Mouse (Mus musculus) T-cell, adult 2 months (primary cell): ENCODE results near the gene Foxk2.
A peak's percentile ranks its signal among the peaks of the same experiment; 100 is the strongest.

Experiments
- DNase-seq: peaks from one replicate; pipeline ENCODE4 v3.0.0; 2022; ENCODE audit warnings: low spot score

Gene Foxk2

GRCm38 (mm10) chr11:121259160-121260100, at the start of gene Foxk2:
Gene Foxk2, plus strand, starts transcription at chr11:121259990.
- peak; percentile 89 for DNase-seq

DNA sequence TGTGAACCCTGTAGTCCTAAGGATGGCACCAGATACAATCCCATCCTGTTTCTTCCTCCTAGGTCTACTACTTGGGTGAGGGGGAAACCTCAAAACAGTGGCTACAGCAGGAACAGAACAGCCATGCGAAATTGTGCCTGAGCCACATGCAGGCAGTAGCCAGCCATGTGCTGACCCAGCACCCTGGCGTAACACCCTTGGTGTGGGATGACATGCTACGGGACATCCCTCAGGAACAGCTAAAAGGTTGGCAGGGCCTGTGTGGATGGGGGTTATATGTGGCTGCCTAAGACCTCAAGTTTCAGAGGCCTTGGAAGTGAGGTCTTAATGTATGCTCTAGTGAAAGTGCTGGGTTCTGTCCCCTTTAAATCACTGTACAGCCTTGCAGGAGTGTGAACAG, 43.0 kb upstream of the Foxk2 start:
- no peak for DNase-seq

GRCm38 (mm10) chr11:121219776-121220175, 40.0 kb upstream of the Foxk2 start:
- no peak for DNase-seq

- no peak for DNase-seq
These were observed 39.0 kb upstream of the Foxk2 start for GRCm38 (mm10) chr11:121220771-121221170.

DNA sequence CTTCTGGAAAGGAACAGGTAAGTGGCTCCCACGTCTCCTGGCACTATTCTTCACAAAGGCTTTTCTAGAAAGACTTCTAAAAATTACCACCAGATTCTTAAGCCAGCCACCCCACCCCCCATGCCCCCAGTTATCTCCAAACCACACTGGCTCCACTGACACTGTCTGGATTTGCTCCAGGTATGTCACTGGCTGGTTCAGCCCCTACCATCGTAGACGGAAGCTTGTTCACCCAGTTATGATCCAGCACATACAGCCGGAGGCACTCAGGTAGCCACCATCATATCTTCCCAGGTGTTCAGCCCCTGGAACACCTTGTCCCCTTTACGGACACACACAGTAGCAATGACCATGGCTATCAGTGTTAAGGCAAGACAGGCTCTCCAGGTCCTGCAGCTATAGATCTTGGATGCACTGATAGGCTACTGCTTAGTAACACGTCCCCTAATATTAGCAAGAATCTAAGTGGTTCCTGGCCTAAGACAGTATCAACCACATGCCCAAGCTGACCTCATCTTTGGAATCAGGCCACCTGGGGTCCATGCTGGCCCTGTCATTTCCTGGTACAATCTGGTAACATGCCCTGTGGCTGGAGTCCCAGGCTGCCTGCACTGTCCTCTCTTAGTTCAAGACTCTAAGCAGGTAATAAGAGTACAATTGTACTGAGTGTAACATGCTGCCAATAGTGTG, 38.3 kb upstream of the Foxk2 start:
- DNase-seq, result no peak

DNA sequence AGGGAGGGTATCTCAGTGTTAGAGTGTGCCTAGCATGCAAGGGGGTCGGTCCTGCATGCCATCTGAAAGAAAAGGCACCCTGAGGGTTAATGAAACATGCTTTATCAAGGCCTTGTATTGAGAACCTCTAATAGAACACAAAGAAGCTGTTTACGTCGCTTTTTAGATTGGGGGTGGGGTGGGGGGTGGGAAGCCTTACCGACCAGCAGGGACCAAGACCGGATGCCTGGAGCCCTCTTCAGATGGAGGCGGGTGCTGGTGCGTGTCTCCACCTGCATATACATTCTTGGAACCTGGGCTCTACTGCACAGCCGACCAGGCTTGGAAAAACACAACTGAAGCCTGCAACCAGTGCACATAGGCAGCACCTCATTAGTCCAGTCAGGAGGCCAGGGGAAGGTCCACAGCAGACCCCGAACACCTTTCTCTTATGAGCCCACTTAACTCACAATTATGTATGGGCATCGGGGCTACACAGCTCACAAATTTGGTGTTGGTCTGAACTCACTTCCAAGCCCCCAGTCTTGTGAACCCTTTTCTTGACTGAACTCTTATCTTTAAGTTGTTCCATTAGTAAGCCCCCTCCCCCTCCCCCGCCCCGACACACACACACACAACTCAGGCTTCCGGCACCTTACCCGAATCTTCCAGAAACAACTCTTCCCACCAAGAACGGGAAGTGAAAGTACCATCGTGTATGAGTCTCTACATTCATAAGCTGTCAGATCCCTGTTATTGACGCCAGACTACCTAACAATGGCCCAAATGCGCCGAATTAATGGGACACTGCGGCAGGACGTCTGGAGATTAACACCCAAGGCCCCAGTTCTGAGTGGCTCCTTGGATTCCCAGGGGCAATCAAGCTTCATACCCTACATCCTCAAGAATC, 31.4 kb upstream of the Foxk2 start:
- DNase-seq, result no peak

DNA sequence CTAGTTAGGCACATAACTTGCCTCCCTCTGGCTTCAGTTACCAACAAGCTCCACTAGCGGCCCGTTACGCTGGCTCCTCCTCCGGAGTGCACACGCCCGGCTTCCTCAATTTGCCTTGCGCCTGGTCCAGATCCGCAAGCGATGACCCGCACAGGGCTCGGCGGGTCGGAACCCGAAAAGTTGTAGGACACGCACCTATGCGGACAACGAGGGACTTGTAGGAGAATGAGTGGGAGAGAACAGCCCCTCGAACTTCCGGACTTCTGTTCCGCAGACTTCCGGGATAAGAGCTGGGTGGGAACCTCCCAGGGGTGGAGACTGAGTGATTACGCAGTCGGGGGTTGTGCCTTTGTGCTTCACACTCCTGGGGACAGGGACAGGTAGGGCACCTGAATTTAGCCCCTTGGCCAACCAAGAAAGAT, 30.8 kb upstream of the Foxk2 start, which contains the start of gene Cybc1:
Gene Cybc1, minus strand, starts transcription at position 305 of the 422 bp plus-strand sequence.
- peak; percentile 90 for DNase-seq

- no peak for DNase-seq
These were observed 28.6 kb upstream of the Foxk2 start for GRCm38 (mm10) chr11:121231191-121231590.

DNA sequence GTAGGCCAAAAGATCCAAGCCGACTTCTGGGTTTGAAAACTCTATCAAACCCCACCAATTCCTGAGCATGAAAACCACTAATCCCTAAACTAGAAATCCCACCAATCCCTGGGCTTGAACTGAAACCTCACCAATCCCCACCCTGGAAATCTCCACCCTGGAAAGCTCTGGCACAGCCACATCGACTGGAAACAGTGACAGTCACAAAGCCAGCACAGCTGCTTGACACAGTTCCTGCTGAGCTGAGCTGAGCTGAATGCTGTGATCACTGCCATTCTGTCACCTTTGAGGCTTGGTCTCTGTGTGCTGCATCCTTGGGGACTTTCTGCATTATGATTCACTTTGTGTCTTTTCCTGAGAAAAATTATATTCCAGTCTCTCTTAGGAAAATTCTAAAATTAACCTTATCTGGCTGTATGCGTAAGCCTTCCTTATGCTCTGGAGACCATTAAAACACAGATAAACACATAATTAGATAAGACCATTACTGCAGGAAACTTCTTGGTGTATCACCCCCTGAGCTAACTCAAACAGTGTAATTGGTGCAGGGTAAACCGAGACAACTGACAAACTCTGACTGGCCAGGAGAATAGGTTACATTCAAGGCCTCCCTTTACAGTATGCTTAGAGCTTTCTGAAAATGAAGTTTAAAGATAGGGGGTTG, 28.0 kb upstream of the Foxk2 start:
- DNase-seq, result no peak

GRCm38 (mm10) chr11:121232706-121233105, 27.1 kb upstream of the Foxk2 start:
- DNase-seq, result no peak

DNA sequence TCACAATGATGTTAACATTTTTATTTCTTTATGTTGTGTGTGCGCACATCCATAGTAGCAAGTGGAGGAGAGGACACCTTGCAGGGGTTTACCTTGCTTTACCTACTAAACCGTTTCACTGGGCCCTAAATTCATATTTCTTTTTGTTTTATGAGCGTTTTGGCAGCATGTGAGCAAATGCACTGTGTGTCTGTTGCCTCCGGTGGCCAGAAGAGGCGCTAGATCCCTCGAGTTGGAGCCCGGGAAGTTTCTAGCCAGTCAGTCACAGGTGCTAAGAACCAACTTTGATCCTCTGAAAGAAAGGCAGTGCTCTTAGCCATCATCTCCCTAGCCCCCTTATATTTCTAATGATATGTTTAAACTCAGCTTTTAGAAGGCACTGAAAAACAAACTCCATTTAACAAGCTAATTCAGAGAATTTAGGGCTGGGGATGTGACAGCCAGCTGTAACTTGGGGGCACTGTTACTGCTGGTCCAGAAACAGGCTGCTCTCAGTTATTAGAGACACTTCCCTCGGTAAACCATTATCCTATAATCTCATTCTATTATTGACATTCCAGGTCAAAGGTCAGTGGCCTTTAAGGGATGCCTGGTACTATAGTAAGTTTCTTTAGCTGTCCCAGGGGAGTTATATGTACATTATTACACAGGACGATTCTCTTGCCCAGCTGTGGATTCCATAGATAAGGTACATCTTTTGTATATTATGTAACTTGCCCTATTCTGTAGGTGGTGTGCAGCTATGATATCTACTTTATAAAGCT, 24.1 kb upstream of the Foxk2 start:
- peak; percentile 54 for DNase-seq

DNA sequence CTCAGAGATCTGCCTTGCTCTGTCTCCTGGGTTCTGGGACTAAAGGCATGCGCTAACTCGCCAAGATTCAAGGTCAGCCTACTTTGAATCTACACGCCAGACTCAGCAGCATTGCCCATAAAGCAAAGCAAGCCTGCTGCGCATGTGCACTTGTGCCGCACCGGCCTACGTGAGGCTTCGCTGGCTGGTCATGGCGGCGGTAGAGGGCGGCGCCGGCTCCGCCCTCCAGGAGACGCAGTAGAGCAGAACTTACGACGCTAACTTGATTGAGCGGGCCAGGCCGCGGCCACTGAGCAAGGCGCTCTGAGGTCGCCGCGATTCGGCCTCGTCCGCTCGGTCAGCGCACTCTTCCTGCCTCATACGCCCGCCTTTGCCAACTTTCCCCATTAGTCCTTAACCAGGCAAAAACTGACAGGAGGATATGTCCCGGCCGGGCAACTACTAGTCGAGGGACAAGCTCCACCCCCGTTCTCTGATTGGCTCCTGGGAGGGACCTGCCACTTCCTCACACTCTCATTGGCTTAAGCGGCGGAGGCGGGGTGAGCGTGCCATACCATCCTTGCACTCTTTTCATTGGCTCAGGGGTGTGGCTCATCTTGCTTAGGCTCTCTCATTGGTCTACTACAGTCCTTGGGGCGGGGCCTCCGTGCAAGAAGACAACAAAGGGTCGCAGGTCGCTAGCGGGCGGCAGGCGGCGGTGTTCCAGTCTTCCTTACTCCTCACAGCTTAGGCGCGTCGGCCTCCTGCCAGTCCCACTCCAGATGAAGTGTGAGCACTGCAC, 23.0 kb upstream of the Foxk2 start, which contains the start of gene Narf:
Gene Narf, plus strand, starts transcription at position 690 of the 781 bp plus-strand sequence.
- peak; percentile 99 for DNase-seq

DNA sequence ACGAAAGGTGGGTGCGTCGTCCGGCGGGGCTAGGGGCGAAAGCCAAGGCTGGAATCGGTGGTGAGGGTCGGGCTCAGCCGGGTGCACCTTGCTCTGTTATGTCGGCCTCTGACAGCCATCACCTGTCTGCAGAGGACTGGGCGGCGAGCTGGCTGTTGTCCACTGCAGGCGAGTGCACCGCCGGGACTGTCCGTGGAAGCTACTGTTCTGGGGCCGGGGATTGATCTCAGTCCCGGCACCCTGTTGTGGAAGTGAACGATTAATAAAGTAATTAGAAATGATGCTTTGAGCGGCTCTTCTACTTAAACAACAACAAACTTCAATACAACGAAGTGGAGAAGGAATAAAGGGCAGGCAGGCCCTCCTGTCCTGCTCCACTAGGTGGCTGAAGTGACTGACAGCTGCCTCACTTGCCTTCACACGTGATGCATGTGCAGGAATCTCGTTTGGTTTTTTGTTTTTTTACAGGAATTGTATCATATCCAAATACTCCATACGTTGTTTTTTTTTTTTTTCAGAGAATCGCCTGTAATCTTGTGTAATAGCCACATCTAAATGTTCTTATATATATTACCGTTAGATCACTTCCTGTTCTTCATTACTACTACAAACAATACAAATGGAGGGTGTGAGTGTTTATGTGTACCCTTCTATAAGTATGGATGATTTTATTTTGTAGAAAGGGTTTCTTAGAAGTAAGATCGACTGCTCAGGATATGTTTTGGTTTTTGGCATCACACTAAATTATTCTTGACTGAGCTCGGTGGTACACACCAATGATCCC, 22.3 kb upstream of the Foxk2 start:
- peak; percentile 50 for DNase-seq

DNA sequence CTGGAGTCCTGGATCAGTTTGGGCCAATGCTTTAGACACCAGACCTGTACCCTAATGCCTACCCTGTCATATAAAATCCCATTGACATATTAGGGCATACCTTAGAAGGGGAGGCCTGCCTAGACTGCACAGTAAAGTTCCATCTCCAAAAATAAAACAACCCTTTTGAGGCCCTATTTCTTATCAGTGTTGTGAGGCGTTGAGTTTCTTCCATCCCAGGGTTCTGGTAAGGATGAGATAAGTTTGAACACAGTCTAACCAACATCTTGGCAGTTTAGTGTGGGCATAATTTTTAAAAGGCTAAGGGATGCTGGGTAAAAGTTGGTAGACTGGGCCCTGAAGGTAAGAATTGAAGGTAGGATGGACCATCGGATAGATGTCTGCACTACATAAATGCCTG, 20.1 kb upstream of the Foxk2 start:
- DNase-seq, result no peak

- no peak for DNase-seq
These were observed 9.6 kb upstream of the Foxk2 start for GRCm38 (mm10) chr11:121250196-121250595.

DNA sequence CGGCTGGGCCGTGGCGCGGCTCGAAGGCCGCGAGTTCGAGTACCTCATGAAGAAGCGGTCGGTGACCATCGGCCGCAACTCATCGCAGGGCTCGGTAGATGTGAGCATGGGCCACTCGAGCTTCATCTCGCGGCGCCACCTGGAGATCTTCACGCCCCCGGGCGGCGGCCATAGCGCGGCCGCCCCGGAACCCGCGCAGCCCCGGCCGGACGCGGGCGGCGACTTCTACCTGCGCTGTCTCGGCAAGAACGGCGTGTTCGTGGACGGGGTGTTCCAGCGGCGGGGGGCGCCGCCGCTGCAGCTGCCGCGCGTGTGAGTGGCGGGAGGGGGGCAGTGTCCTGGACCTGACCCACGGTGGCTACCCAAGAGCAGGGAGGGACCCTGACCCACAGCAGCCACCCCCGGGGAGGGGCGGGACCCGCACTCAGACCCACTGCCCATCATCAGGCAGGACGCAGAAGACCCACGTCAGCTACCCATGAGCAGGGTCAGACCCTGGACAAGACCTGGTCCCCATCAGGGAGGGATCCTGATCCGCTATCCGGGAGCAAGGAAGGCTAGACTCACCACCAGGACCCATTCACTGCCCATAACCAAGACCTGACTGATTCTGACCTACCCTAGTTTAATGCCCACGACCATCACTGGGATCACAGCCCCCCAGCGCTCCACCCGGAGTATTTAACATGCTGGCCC, 569 bp downstream of the Foxk2 start:
- DNase-seq, result peak; percentile 32

GRCm38 (mm10) chr11:121261074-121261473, 1.3 kb downstream of the Foxk2 start:
- DNase-seq, result no peak

- no peak for DNase-seq
These were observed 17.7 kb downstream of the Foxk2 start for GRCm38 (mm10) chr11:121277516-121277915.
